Mouse (Mus musculus) pancreas, adult 10 weeks (tissue): ENCODE data around the gene C330021F23Rik. TPM values are rescaled to one million over a fixed set of nuclear protein-coding genes. Genes with fewer than 3 reads are reported as not detected.

ENCODE experiments used
- polyA plus RNA-seq: library from polyadenylated mRNA; stranded (reverse); fragments of 350-450 nt; fragmentation: Illumina TruSeq; extraction: RNeasy Lipid Tissue Mini Kit (QIAGEN cat#74804); gene quantifications from one replicate; pipeline ENCODE4 v1.2.3, GENCODE M21; 2015; ENCODE audit warnings: low read depth, low replicate concordance; ENCODE audit not compliant: insufficient read depth

The C330021F23Rik gene
- not detected for polyA plus RNA-seq

DNA sequence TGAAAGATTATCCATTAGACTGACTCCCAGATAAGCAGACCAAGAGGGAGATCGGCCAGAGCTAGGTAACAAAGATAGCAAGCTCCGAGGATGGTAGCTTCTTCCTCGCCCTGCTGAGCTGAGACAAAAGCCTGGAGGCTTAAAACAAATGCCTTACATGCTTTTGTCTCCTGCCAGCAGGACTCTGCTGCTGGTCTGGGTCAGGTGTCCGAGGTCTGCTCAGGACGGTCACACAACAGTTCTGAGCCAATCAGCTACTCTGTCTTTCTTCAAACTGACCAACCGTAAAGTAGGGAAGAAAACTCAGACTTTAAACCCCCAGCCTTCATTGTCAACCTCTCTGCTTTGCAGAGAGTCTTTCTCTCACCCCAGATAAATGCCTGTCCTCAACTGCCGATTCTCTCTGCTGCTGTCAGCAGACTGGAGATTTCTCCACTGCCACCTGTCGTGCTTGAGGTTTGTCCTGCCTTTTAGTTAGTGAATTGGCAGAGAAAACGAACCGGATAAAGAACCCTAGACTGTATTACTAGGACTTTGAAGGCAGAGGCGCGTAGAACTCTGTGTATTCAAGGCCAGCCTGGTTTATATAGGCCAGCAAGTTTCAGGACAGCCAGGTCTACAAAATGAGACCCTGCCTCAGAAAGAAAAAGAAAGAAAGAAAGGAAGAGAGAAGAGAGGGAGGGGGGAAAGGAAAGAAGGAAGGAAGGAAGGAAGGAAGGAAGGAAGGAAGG is at the start of gene C330021F23Rik:
C330021F23Rik (plus strand) TSS at position 350 of the 731 bp plus-strand sequence.

DNA sequence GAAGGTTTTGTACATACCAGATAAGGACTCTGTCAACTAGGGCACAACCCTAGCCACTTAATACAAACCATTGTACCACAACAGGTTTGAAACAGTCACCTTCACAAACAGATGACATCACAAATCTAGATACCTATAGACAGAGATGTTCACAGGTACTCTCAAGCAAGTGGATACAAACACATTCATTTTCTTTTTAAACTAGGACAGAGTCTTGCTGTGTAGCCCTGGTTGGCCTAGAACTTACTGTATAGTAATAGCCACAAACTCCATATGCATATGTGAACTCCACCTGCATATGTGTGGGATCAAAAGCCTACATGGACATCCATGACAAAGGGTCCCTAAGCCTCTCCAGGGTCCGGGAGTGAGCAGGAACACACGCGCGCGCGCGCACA is 19.2 kb downstream of the C330021F23Rik start, which contains the start of gene Camsap3:
Camsap3 (plus strand) TSS at position 301 of the 398 bp plus-strand sequence.

DNA sequence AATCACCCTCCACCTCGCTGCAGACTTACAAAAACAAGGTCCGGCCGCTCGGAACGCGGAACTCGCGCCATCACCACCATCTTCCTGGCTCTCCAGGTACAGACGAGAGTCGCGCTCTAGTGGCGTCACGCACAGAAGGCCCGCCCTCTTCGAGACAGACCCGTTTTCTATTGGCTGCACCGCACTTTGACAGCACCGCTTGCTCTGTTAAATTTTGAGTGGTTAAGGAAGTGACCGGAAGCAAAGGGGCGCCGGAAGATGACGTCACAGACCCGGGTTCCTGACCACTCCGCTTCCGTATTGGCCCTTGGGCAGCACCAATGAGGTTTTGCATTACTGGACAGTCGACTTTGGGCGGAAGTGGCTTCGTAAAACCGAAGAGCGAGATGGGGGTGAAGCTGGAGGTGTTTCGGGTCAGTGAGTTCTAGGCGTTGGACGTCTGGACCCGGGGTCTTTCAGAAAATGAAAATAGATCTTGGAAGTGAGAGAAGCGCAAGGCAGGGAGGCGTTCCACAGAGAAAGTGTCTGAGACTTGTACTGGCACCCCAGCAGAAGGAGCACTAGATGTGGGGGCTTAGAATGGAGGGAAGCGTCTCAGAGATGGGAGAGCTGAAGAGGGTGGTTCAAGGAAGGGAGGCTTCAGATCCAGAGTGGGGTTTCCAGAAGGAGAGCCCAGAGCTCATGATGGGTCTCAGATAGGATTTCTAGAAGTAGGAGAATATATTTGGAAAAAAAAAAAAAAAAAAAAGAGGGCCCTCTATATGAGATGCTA is 53.6 kb downstream of the C330021F23Rik start, which contains the start of the genes Xab2 and Pet100:
Xab2 (minus strand) TSS at position 118 of the 772 bp plus-strand sequence.
Pet100 (plus strand) TSS at position 350 of the 772 bp plus-strand sequence.

DNA sequence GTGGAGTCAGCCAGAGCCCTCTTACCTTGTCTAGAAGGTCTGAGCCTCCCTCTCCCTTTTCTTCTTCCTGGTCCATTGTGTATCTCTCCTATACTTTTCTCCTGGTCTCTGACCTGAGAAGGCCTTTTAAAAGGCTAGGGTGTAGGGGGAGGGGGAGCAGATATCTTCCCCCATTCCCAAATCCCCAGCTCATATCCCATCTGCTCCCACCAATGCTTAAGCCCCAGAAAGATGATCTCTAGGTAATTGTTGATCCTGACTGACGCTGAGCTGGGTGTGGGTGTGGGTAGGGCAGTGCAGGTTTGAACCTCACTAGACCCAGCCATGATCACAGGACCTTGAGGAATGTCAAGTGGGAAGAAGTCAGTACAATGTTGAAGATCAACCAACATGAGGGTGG is 57.7 kb downstream of the C330021F23Rik start, which contains the start of gene Pcp2:
Pcp2 (minus strand) TSS at position 101 of the 400 bp plus-strand sequence.

DNA sequence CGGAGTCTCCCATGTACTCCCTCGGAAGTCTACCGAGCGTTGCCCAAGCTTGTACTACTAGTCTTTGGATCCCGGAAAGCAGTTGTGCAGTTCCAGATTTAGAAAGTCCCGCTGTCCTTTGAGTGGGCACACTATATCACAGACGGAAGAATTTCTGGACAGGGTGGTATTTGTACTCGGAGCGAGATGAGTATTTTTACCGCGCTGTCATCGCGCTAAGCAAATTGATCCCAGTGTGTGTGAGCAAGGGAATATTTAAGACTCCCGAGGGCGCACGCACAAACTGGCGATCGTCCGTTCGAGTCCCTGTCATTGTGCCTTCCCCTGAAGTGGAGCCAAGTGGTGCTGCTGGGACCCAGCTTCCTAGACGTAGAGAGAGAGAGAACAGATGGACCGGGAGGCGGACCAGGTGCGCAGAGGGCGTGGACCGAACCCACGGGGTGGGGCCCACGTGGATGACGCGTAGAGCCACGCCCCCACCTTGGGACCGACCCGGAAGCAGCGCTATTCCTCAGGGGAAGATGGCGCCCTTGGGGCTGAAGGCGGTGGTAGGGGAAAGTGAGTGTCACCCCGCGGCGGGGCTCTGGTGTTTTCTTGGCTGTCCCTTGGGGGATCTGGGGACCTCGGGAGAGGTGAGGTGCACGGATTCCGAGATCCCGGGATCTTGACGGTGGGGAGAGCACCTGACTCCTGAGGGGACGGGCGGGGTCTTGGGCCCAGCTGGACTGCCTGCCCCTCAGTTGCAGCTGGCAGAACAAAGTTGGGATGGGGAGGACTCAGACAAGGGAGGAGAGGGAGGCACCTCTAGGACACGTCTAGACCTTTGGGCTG is 63.1 kb downstream of the C330021F23Rik start, which contains the start of gene Stxbp2:
Stxbp2 (plus strand) TSS at position 309 of the 831 bp plus-strand sequence.

Other genes with a start within 250 kb of the C330021F23Rik start
- gene A430078G23Rik, start 214.6 kb upstream of the C330021F23Rik start, polyA plus RNA-seq = not detected
- 7.0 TPM for gene Arhgef18, start 175.0 kb upstream of the C330021F23Rik start, polyA plus RNA-seq
- 7.6 TPM for gene Pex11g, start 100.3 kb upstream of the C330021F23Rik start, polyA plus RNA-seq
- not detected for gene Tex45, start 97.1 kb upstream of the C330021F23Rik start, polyA plus RNA-seq
- 4.5 TPM for gene Zfp358, start 74.9 kb upstream of the C330021F23Rik start, polyA plus RNA-seq
- gene Mcoln1, start 67.5 kb upstream of the C330021F23Rik start, polyA plus RNA-seq = 19.2 TPM
- gene Pnpla6, start 52.6 kb upstream of the C330021F23Rik start, polyA plus RNA-seq = 17.7 TPM
- 25.9 TPM for gene Camsap3, start 19.3 kb downstream of the C330021F23Rik start, polyA plus RNA-seq
- 8.2 TPM for gene Xab2, start 53.3 kb downstream of the C330021F23Rik start, polyA plus RNA-seq
- 18.4 TPM for gene Pet100, start 53.6 kb downstream of the C330021F23Rik start, polyA plus RNA-seq
- gene Pcp2, start 57.6 kb downstream of the C330021F23Rik start, polyA plus RNA-seq = not detected
- 86.7 TPM for gene Stxbp2, start 63.0 kb downstream of the C330021F23Rik start, polyA plus RNA-seq
- 15.3 TPM for gene Retn, start 87.8 kb downstream of the C330021F23Rik start, polyA plus RNA-seq
- gene Mcemp1, start 97.8 kb downstream of the C330021F23Rik start, polyA plus RNA-seq = not detected
- gene Fcor, start 104.4 kb downstream of the C330021F23Rik start, polyA plus RNA-seq = 4.2 TPM
- gene Trappc5, start 108.3 kb downstream of the C330021F23Rik start, polyA plus RNA-seq = 4.5 TPM
- not detected for gene Fcer2a, start 126.2 kb downstream of the C330021F23Rik start, polyA plus RNA-seq
- gene Clec4g, start 152.7 kb downstream of the C330021F23Rik start, polyA plus RNA-seq = not detected
- 1.0 TPM for gene Cd209a, start 181.0 kb downstream of the C330021F23Rik start, polyA plus RNA-seq